Mouse (Mus musculus): ENCODE data around the gene Mageb18.
A peak's percentile ranks its signal among the peaks of the same experiment; 100 is the strongest.

GRCm38 (mm10) chrX:92460496-92460895 is 138.9 kb downstream of the Mageb18 start:
- TF ChIP-seq CTCF (IDR thresholded peaks at IDR 0.05; ENCODE audit: low read depth), result peak; percentile 43
- TF ChIP-seq EP300 (optimal IDR thresholded peaks at IDR 0.05), result no peak

Data from stomach, postnatal 0 days (tissue).